Mouse (Mus musculus): ENCODE data around the gene Pebp1. TPM values are rescaled to one million over a fixed set of nuclear protein-coding genes. Genes with fewer than 3 reads are reported as not detected.
A peak's percentile ranks its signal among the peaks of the same experiment; 100 is the strongest.

Gene Pebp1
- polyA plus RNA-seq, 1 experiment = not detected

DNA sequence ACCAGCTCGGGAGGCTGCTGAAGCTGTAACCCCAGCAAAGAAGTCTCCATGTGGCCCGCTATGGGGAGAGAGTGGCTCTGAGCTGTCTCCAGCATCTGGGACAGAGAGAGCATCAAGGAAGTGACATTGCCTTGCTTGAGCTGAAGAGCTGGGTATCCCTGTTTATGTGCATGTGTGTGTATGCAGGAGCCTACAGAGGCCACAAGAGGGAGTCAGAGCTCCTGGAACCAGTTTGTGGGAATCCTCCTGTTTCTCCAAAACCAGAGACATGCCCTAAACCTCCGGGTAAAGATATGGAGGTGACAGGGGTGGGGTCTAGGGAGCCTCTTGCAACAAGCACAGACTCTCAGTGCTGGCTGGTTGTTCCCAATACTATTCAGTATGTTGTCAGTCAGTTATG lies 3.9 kb upstream of the Pebp1 start:
- 86% methylated on average over 3 of the region's 3 CpGs for WGBS
- Histone ChIP-seq H3K4me3 (ENCODE audit: insufficient read depth, low read depth, low read length) (no peak overlapping the region), H3K4me1 (ENCODE audit: control insufficient read depth, insufficient read depth, low read length) (peaks cover 9% of the 10 kb centered on the region; the same call in 1 of the 2 replicates), H3K27ac (ENCODE audit: insufficient read depth, low read depth, low read length) (no peak overlapping the region)
- no peak for TF ChIP-seq POLR2A (IDR thresholded peaks at IDR 0.05; ENCODE audit: insufficient read depth, low read depth, low read length)
- no peak for TF ChIP-seq CTCF (IDR thresholded peaks at IDR 0.05; ENCODE audit: insufficient read depth, low read depth, low read length)

DNA sequence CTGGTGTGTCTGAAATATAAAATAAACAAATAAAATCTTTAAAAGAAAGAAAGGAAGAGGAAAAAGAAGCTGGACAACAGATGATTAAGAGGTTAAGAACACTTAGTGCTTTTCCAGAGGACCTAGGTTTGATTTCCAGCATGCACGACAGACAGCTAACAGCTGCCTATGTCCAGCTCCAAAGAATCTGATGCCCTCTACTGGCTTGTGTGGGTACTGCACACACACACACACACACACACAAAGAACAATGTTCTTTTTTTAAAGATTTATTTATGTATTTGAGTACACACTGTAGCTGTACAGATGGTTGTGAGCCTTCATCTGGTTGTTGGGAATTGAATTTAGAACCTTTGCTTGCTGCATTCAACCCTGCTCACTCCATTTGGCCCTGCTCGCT lies 2.7 kb upstream of the Pebp1 start:
- TF ChIP-seq CTCF (IDR thresholded peaks at IDR 0.05; ENCODE audit: insufficient read depth, low read depth, low read length) (no peak), POLR2A (IDR thresholded peaks at IDR 0.05; ENCODE audit: insufficient read depth, low read depth, low read length) (no peak)
- no peak overlapping the region for H3K4me3 ChIP-seq (ENCODE audit: insufficient read depth, low read depth, low read length)
- H3K27ac ChIP-seq (ENCODE audit: insufficient read depth, low read depth, low read length) = no peak overlapping the region
- peaks cover 15% of the 10 kb centered on the region for H3K4me1 ChIP-seq (ENCODE audit: control insufficient read depth, insufficient read depth, low read length)
- 89% methylated on average over 2 of the region's 2 CpGs for WGBS

DNA sequence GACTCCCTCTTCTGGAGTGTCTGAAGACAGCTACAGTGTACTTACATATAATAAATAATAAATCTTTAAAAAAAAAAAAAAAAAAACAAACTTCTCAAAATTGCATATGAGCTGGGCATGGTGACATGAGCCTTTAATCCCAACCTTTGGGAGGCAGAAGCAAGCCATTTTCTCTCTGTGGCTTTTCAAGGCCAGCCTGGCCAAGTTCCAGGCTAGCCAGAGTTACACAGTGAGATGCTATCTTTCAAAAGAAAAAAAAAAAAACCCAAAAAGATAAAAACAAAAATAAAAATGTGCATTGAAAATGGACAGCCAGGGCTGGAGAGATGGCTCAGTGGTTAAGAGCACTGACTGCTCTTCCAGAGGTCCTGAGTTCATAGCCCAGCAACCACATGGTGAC lies 2.2 kb upstream of the Pebp1 start:
- no peak overlapping the region for H3K4me3 ChIP-seq (ENCODE audit: insufficient read depth, low read depth, low read length)
- no peak overlapping the region for H3K27ac ChIP-seq (ENCODE audit: insufficient read depth, low read depth, low read length)
- TF ChIP-seq POLR2A (IDR thresholded peaks at IDR 0.05; ENCODE audit: insufficient read depth, low read depth, low read length) (no peak), CTCF (IDR thresholded peaks at IDR 0.05; ENCODE audit: insufficient read depth, low read depth, low read length) (no peak)
- H3K4me1 ChIP-seq (ENCODE audit: control insufficient read depth, insufficient read depth, low read length) = peaks cover 17% of the 10 kb centered on the region

DNA sequence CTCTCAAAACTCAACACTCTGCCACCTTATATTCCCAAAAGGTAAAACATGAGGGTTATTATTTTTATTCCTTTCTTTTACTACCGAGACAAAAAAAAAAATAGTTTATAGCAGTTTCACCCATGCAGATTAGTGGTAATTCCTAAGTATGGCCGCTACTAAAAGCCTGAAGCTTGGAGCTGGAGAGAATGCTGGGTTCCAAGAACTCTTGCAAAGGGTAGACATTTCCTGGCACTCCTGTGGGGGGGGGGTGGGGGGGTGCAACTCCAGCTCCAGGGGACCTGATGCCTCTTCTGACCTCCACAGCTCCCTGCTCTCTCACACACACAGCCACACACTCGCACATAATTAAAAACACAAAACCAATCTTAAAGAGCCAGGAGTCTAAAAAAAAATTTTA lies 1.1 kb downstream of the Pebp1 start:
- H3K4me3 ChIP-seq (ENCODE audit: insufficient read depth, low read depth, low read length) = peak overlapping the region; percentile 56; the same call in 1 of the 2 replicates
- 37% methylated on average over 3 of the region's 3 CpGs for WGBS
- TF ChIP-seq CTCF (IDR thresholded peaks at IDR 0.05; ENCODE audit: insufficient read depth, low read depth, low read length) (no peak), POLR2A (IDR thresholded peaks at IDR 0.05; ENCODE audit: insufficient read depth, low read depth, low read length) (no peak)
- H3K4me1 ChIP-seq (ENCODE audit: control insufficient read depth, insufficient read depth, low read length) = peaks cover 23% of the 10 kb centered on the region
- no peak overlapping the region for H3K27ac ChIP-seq (ENCODE audit: insufficient read depth, low read depth, low read length)

DNA sequence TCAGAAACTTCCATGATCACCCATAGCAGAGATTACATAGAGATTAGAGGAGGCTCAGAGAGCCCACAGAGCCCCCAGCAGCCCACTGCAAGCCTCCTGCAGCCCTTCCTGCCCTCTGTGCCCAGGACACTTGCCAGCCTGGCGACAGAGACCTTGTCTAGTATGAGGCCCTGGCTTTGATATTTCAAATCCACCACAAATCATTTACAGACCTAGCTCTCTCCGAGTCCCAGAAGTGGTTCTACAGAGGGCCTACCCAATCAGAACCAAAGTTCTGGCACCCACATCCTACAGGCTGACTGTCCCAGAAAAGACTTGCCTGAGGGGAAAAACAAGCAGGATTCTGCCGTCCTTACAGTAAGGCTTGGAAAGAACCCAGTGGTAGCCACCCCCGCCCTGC lies 2.2 kb downstream of the Pebp1 start:
- Histone ChIP-seq H3K4me3 (ENCODE audit: insufficient read depth, low read depth, low read length) (no peak overlapping the region), H3K27ac (ENCODE audit: insufficient read depth, low read depth, low read length) (no peak overlapping the region), H3K4me1 (ENCODE audit: control insufficient read depth, insufficient read depth, low read length) (peaks cover 23% of the 10 kb centered on the region)
- 53% methylated on average over 4 of the region's 4 CpGs for WGBS
- no peak for TF ChIP-seq CTCF (IDR thresholded peaks at IDR 0.05; ENCODE audit: insufficient read depth, low read depth, low read length)
- no peak for TF ChIP-seq POLR2A (IDR thresholded peaks at IDR 0.05; ENCODE audit: insufficient read depth, low read depth, low read length)

DNA sequence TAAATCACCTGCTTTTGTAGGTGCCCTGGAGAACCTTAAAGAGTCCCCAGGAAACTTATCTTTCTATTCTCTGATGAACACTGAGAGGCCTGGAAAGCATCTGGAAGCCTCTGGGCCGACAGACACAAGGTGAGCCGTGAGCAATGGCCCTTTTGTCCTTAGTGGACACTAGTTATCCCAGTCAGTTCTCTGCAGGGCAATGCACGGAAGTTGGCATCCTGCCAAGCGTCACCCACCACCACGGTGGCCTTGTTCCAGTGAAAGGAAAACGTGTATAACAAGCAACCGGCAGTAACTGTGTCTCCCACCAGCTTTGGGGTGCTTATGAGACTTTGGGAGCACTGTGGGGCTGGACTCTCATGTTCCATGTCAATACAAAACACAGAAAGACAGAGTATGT lies 2.7 kb downstream of the Pebp1 start:
- WGBS = 17% methylated on average over 7 of the region's 7 CpGs
- Histone ChIP-seq H3K4me3 (ENCODE audit: insufficient read depth, low read depth, low read length) (no peak overlapping the region), H3K4me1 (ENCODE audit: control insufficient read depth, insufficient read depth, low read length) (peaks cover 23% of the 10 kb centered on the region), H3K27ac (ENCODE audit: insufficient read depth, low read depth, low read length) (no peak overlapping the region)
- no peak for TF ChIP-seq POLR2A (IDR thresholded peaks at IDR 0.05; ENCODE audit: insufficient read depth, low read depth, low read length)
- TF ChIP-seq CTCF (IDR thresholded peaks at IDR 0.05; ENCODE audit: insufficient read depth, low read depth, low read length) = no peak

DNA sequence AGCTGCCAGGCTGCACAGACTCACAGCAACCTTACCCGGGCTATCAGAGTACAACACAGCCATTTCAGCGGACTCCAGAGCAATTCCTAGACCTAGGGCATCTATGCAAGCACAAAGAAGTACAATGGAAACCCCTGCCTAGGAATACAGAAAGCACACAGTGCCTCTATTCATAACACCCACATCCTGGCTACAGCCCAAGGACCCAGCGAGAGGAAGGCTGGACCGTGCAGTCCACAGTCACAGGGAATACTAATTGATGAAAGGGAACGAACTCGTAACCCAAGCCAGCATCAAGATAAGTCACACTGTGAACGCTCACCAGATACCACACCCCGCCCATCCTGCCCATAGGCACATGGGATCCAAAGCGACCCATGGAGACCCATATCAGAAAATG lies 3.4 kb downstream of the Pebp1 start:
- Histone ChIP-seq H3K4me1 (ENCODE audit: control insufficient read depth, insufficient read depth, low read length) (peaks cover 23% of the 10 kb centered on the region), H3K4me3 (ENCODE audit: insufficient read depth, low read depth, low read length) (no peak overlapping the region), H3K27ac (ENCODE audit: insufficient read depth, low read depth, low read length) (no peak overlapping the region)
- 25% methylated on average over 9 of the region's 9 CpGs for WGBS
- TF ChIP-seq CTCF (IDR thresholded peaks at IDR 0.05; ENCODE audit: insufficient read depth, low read depth, low read length) = no peak
- no peak for TF ChIP-seq POLR2A (IDR thresholded peaks at IDR 0.05; ENCODE audit: insufficient read depth, low read depth, low read length)

DNA sequence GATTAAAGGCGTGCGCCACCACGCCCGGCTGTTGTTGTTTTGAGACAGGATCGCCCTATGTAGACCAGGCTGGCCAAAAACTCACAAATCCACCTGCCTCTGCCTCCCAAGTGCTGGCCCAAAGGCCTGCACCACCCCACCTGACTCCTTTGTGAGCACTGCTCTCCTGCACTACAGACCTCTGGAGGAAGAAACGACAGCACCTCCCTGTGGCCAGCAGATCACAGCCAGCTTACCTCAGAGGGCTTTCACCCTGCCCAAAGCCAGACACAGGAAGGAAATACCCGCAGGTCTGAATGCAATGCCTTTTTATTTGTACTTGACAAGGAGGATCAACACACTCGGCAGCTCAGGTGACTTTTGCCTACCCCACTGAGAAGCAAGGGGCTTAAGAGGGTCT lies 5.1 kb downstream of the Pebp1 start:
- H3K4me3 ChIP-seq (ENCODE audit: insufficient read depth, low read depth, low read length) = no peak overlapping the region
- H3K4me1 ChIP-seq (ENCODE audit: control insufficient read depth, insufficient read depth, low read length) = peaks cover 19% of the 10 kb centered on the region
- WGBS = 86% methylated on average over 8 of the region's 8 CpGs
- no peak overlapping the region for H3K27ac ChIP-seq (ENCODE audit: insufficient read depth, low read depth, low read length)
- no peak for TF ChIP-seq CTCF (IDR thresholded peaks at IDR 0.05; ENCODE audit: insufficient read depth, low read depth, low read length)
- no peak for TF ChIP-seq POLR2A (IDR thresholded peaks at IDR 0.05; ENCODE audit: insufficient read depth, low read depth, low read length)

DNA sequence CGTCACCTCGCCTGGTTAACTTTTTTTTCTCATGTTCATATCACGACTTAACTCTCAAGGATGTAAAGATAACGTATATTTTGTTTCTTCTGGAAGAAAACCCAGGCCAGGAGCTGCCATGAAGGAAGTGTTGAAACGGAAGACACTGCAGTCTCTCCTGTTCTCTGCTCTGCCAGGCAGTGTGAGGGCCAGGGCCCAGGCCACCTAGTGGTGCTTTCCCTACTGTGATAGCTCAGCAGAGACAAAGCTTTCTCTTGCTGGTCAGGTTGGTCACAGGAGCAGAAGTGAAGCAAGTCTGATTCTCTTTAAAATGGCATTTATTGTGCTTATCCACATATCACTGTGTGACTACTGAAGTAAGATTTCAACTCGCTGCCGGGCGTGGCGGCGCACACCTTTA lies 5.9 kb downstream of the Pebp1 start:
- Histone ChIP-seq H3K27ac (ENCODE audit: insufficient read depth, low read depth, low read length) (no peak overlapping the region), H3K4me1 (ENCODE audit: control insufficient read depth, insufficient read depth, low read length) (peaks cover 17% of the 10 kb centered on the region), H3K4me3 (ENCODE audit: insufficient read depth, low read depth, low read length) (no peak overlapping the region)
- TF ChIP-seq CTCF (IDR thresholded peaks at IDR 0.05; ENCODE audit: insufficient read depth, low read depth, low read length) (no peak), POLR2A (IDR thresholded peaks at IDR 0.05; ENCODE audit: insufficient read depth, low read depth, low read length) (no peak)
- 90% methylated on average over 10 of the region's 10 CpGs for WGBS

DNA sequence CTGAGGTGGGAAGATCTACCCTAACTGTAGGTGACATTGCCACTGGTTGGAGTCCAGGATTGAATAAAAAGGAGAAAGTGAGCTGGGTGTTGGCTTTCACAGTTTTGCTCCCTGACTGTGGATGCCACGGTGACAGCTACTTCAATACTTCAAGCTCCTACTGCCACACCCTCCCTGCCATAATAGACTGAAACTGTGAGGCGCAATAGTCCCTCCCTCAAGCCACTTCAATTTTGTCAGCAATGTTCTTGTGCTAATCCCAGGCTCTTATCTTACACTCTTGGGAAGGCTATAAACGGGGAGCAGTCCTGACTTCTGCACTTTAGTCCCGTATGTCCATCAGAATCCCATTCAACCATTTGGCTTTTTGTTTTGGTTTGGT lies 7.8 kb downstream of the Pebp1 start:
- Histone ChIP-seq H3K27ac (ENCODE audit: insufficient read depth, low read depth, low read length) (no peak overlapping the region), H3K4me1 (ENCODE audit: control insufficient read depth, insufficient read depth, low read length) (peaks cover 7% of the 10 kb centered on the region), H3K4me3 (ENCODE audit: insufficient read depth, low read depth, low read length) (no peak overlapping the region)
- TF ChIP-seq POLR2A (IDR thresholded peaks at IDR 0.05; ENCODE audit: insufficient read depth, low read depth, low read length) (no peak), CTCF (IDR thresholded peaks at IDR 0.05; ENCODE audit: insufficient read depth, low read depth, low read length) (no peak)
- WGBS = 85% methylated on average over 4 of the region's 4 CpGs
